Mouse (Mus musculus): ENCODE measurements around the gene Serpina9. TPM values are rescaled to one million over a fixed set of nuclear protein-coding genes. Genes with fewer than 3 reads are reported as not detected.

The Serpina9 gene
- total RNA-seq, 1 experiment = 0.18 TPM

DNA sequence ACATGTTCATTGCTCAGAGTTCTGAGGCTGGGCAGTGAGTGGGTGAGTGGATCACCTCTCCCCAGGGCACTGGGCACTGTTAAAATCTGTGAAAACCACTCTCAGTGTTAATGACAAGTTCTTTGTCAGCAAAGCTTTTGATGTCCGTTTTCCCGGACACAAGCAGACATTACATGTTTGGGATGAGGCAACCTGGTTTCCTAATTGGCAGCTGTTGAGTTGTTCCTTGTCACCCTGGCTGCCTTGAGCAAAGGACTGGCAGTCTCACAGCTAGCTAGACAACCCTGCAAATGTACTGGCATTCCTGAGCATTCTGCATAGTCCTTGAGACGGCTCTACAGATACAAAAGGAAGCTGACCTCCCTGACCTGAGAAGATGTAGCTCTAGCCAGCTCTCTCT is 36.5 kb downstream of the Serpina9 start:
- H3K36me3 ChIP-seq (ENCODE audit: control insufficient read depth, insufficient read depth, low read length, poor library complexity, severe bottlenecking) = no peaks in the 10 kb centered on the region
- no peak overlapping the region for H3K27ac ChIP-seq (ENCODE audit: insufficient read depth, low read depth, low read length, poor library complexity, severe bottlenecking)
- in situ Hi-C loops (cut with MboI; ENCODE audit: low sequenced_read_pairs in 2 of 2, unreplicated experiment in 2 of 2) = no loop called here
- DNase-seq (ENCODE audit: low read depth, low spot score) = no peak
- no peaks in the 10 kb centered on the region for H3K4me1 ChIP-seq (ENCODE audit: control insufficient read depth in 2 of 2, insufficient read depth in 2 of 2, low read length in 2 of 2, poor library complexity in 1 of 2)
- TF ChIP-seq ZC3H11A (IDR thresholded peaks at IDR 0.05; ENCODE audit: borderline replicate concordance, low read depth, low read length) (no peak), CHD2 (IDR thresholded peaks at IDR 0.05; ENCODE audit: low read depth, low read length) (no peak), ZNF384 (IDR thresholded peaks at IDR 0.05; ENCODE audit: low read depth, low read length) (no peak), HCFC1 (IDR thresholded peaks at IDR 0.05; ENCODE audit: borderline replicate concordance, insufficient read depth, low read length) (no peak), MAFK (IDR thresholded peaks at IDR 0.05; ENCODE audit: insufficient read depth, low read depth, low read length) (no peak)
- H3K9me3 ChIP-seq (ENCODE audit: control insufficient read depth, insufficient read depth, low read depth, low read length) = no peaks in the 10 kb centered on the region
- H3K9ac ChIP-seq (ENCODE audit: insufficient read depth, low read depth, low read length, poor library complexity, severe bottlenecking) = no peak overlapping the region
- no peak overlapping the region for H3K4me3 ChIP-seq (ENCODE audit: insufficient read depth in 1 of 2, low read depth in 1 of 2, low read length in 2 of 2, poor library complexity in 1 of 2, severe bottlenecking in 1 of 2)

DNA sequence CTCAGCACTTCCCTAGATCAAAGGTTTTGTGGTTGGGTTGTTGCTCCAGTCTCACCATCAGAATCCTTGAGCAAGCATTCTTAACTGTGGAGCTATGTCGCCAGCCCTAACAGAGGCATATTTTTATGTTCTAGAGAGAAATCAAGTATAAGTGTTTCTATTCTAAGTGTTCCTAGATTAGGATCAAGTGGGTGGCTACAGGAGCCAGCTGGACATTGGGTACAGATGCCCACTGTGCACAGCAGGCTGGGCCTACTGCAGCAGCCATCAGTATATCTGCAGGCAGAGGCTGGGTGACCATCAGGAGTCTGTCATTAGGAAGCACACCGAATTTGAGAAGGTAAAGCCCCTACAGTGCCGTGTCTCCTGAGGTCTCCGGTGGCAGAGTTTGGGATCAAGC is 42.5 kb downstream of the Serpina9 start:
- Histone ChIP-seq H3K27ac (ENCODE audit: insufficient read depth, low read depth, low read length, poor library complexity, severe bottlenecking) (no peak overlapping the region), H3K9ac (ENCODE audit: insufficient read depth, low read depth, low read length, poor library complexity, severe bottlenecking) (no peak overlapping the region), H3K4me3 (ENCODE audit: insufficient read depth in 1 of 2, low read depth in 1 of 2, low read length in 2 of 2, poor library complexity in 1 of 2, severe bottlenecking in 1 of 2) (no peak overlapping the region), H3K4me1 (ENCODE audit: control insufficient read depth in 2 of 2, insufficient read depth in 2 of 2, low read length in 2 of 2, poor library complexity in 1 of 2) (no peaks in the 10 kb centered on the region), H3K9me3 (ENCODE audit: control insufficient read depth, insufficient read depth, low read depth, low read length) (peaks cover 5% of the 10 kb centered on the region), H3K36me3 (ENCODE audit: control insufficient read depth, insufficient read depth, low read length, poor library complexity, severe bottlenecking) (no peaks in the 10 kb centered on the region)
- no peak for DNase-seq (ENCODE audit: low read depth, low spot score)
- TF ChIP-seq CHD2 (IDR thresholded peaks at IDR 0.05; ENCODE audit: low read depth, low read length) = no peak
- TF ChIP-seq ZNF384 (IDR thresholded peaks at IDR 0.05; ENCODE audit: low read depth, low read length) = no peak
- no peak for TF ChIP-seq MAFK (IDR thresholded peaks at IDR 0.05; ENCODE audit: insufficient read depth, low read depth, low read length)
- no peak for TF ChIP-seq HCFC1 (IDR thresholded peaks at IDR 0.05; ENCODE audit: borderline replicate concordance, insufficient read depth, low read length)
- TF ChIP-seq ZC3H11A (IDR thresholded peaks at IDR 0.05; ENCODE audit: borderline replicate concordance, low read depth, low read length) = no peak
- in situ Hi-C loops (cut with MboI; ENCODE audit: low sequenced_read_pairs in 2 of 2, unreplicated experiment in 2 of 2) = no loop called here

DNA sequence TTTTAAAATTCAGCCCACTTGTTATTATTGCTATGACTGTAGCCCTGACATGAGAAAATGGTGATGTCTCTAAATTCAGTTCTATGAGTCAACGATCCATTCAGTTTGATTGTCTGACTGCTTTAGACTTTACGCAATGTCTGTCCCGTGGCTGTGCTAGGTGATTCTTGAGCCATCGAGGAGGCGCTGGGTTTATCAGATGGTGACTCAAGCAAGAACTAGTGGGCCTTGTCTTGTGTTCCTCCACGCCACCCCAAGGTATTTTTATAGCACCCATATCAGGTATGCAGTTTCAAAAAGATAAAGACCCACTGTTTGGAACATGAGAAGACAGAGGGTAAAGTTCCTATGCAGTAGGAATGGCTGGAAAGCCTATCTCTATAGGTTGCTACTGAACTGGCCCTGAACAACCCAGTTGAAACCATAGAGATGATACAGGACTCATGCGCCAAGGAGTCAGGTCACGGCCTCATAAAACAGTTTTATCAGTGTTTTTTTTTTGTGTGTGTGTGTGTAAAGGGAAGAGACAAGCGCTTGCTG is 43.9 kb downstream of the Serpina9 start:
- no peaks in the 10 kb centered on the region for H3K36me3 ChIP-seq (ENCODE audit: control insufficient read depth, insufficient read depth, low read length, poor library complexity, severe bottlenecking)
- TF ChIP-seq CHD2 (IDR thresholded peaks at IDR 0.05; ENCODE audit: low read depth, low read length) = no peak
- TF ChIP-seq ZNF384 (IDR thresholded peaks at IDR 0.05; ENCODE audit: low read depth, low read length) = no peak
- no peak for TF ChIP-seq ZC3H11A (IDR thresholded peaks at IDR 0.05; ENCODE audit: borderline replicate concordance, low read depth, low read length)
- no peak for TF ChIP-seq MAFK (IDR thresholded peaks at IDR 0.05; ENCODE audit: insufficient read depth, low read depth, low read length)
- TF ChIP-seq HCFC1 (IDR thresholded peaks at IDR 0.05; ENCODE audit: borderline replicate concordance, insufficient read depth, low read length) = no peak
- no peak for DNase-seq (ENCODE audit: low read depth, low spot score)
- in situ Hi-C loops (cut with MboI; ENCODE audit: low sequenced_read_pairs in 2 of 2, unreplicated experiment in 2 of 2) = loop anchor here in 1 of 2 experiments (10.0 kb wide), 1 partner anchor 75 kb away; no protein-coding TSS in a partner anchor
- no peaks in the 10 kb centered on the region for H3K4me1 ChIP-seq (ENCODE audit: control insufficient read depth in 2 of 2, insufficient read depth in 2 of 2, low read length in 2 of 2, poor library complexity in 1 of 2)
- peaks cover 5% of the 10 kb centered on the region for H3K9me3 ChIP-seq (ENCODE audit: control insufficient read depth, insufficient read depth, low read depth, low read length)
- H3K27ac ChIP-seq (ENCODE audit: insufficient read depth, low read depth, low read length, poor library complexity, severe bottlenecking) = no peak overlapping the region
- no peak overlapping the region for H3K4me3 ChIP-seq (ENCODE audit: insufficient read depth in 1 of 2, low read depth in 1 of 2, low read length in 2 of 2, poor library complexity in 1 of 2, severe bottlenecking in 1 of 2)
- H3K9ac ChIP-seq (ENCODE audit: insufficient read depth, low read depth, low read length, poor library complexity, severe bottlenecking) = no peak overlapping the region

DNA sequence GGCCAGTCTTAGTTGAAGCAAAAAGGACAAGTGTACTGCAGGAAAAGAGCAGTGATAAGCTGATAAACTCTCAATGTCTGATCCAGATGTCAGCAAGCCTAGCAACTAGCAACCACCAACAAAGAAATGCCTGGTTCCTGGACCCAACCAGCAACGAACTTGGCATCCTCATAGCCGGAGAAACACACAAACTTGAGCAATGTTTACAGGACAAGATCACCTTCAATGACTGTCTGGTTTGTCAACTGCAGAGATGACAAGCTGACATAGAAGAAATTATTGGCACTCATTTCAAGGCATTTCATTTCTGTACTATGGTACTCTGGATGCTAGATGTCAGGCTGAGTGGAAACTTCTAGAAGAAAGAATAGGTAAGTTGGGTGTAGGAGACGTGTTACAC is 46.8 kb downstream of the Serpina9 start:
- Histone ChIP-seq H3K27ac (ENCODE audit: insufficient read depth, low read depth, low read length, poor library complexity, severe bottlenecking) (no peak overlapping the region), H3K9ac (ENCODE audit: insufficient read depth, low read depth, low read length, poor library complexity, severe bottlenecking) (no peak overlapping the region), H3K4me3 (ENCODE audit: insufficient read depth in 1 of 2, low read depth in 1 of 2, low read length in 2 of 2, poor library complexity in 1 of 2, severe bottlenecking in 1 of 2) (no peak overlapping the region), H3K9me3 (ENCODE audit: control insufficient read depth, insufficient read depth, low read depth, low read length) (peaks cover 5% of the 10 kb centered on the region), H3K4me1 (ENCODE audit: control insufficient read depth in 2 of 2, insufficient read depth in 2 of 2, low read length in 2 of 2, poor library complexity in 1 of 2) (no peaks in the 10 kb centered on the region), H3K36me3 (ENCODE audit: control insufficient read depth, insufficient read depth, low read length, poor library complexity, severe bottlenecking) (no peaks in the 10 kb centered on the region)
- DNase-seq (ENCODE audit: low read depth, low spot score) = no peak
- TF ChIP-seq ZNF384 (IDR thresholded peaks at IDR 0.05; ENCODE audit: low read depth, low read length) (no peak), CHD2 (IDR thresholded peaks at IDR 0.05; ENCODE audit: low read depth, low read length) (no peak), HCFC1 (IDR thresholded peaks at IDR 0.05; ENCODE audit: borderline replicate concordance, insufficient read depth, low read length) (no peak), MAFK (IDR thresholded peaks at IDR 0.05; ENCODE audit: insufficient read depth, low read depth, low read length) (no peak), ZC3H11A (IDR thresholded peaks at IDR 0.05; ENCODE audit: borderline replicate concordance, low read depth, low read length) (no peak)
- in situ Hi-C loops (cut with MboI; ENCODE audit: low sequenced_read_pairs in 2 of 2, unreplicated experiment in 2 of 2) = loop anchor here in 1 of 2 experiments (10.0 kb wide), 1 partner anchor 72 kb away; no protein-coding TSS in a partner anchor

Data from ES-E14 (cell line).